Mouse (Mus musculus) myocyte (in vitro differentiated cells): Measurements from ENCODE around the gene Scamp4. TPM values are rescaled to one million over a fixed set of nuclear protein-coding genes. Genes with fewer than 3 reads are reported as not detected.

Experiments used
- H3K27me3 ChIP-seq: one replicate; pipeline ENCODE4 v1.6.1; 2011; ENCODE audit not compliant: control insufficient read depth, insufficient read depth, insufficient read length
- H3K36me3 ChIP-seq: one replicate; pipeline ENCODE4 v1.6.1; 2011; ENCODE audit not compliant: control insufficient read depth, insufficient read depth
- H3K4me2 ChIP-seq: one replicate; pipeline ENCODE4 v1.6.1; 2011; ENCODE audit warnings: low read depth, control low read depth
- H3K4me3 ChIP-seq: one replicate; pipeline ENCODE4 v1.5.1; 2011; ENCODE audit warnings: mild to moderate bottlenecking, control low read depth, moderate library complexity
- H3K79me2 ChIP-seq: one replicate; pipeline ENCODE4 v1.6.1; 2011; ENCODE audit not compliant: control insufficient read depth, insufficient read depth
- H3ac ChIP-seq: one replicate; pipeline ENCODE4 v1.6.1; 2011; ENCODE audit not compliant: control insufficient read depth, insufficient read length
- CEBPB ChIP-seq: IDR thresholded peaks from 2 replicates; pipeline ENCODE4 v1.6.1; 2011; ENCODE audit warnings: mild to moderate bottlenecking, moderate library complexity; ENCODE audit not compliant: poor library complexity, insufficient read depth, severe bottlenecking
- E2F4 ChIP-seq: IDR thresholded peaks from one replicate; pipeline ENCODE4 v1.6.1; 2011; ENCODE audit warnings: mild to moderate bottlenecking, control low read depth, moderate library complexity; ENCODE audit not compliant: insufficient read depth
- MAX ChIP-seq: IDR thresholded peaks from one replicate; pipeline ENCODE4 v1.6.1; 2011; ENCODE audit warnings: low read depth, mild to moderate bottlenecking, control low read depth
- MYOD1 ChIP-seq, 3 experiments: IDR thresholded peaks; one replicate each; pipeline ENCODE4 v1.6.1; 2011; ENCODE audit warnings: control low read depth in 2 of 3, low read depth in 2 of 3, mild to moderate bottlenecking in 2 of 3, moderate library complexity in 1 of 3; ENCODE audit not compliant: insufficient read length in 2 of 3, control insufficient read depth in 1 of 3
- MYOG ChIP-seq, 3 experiments: IDR thresholded peaks; one replicate each; pipeline ENCODE4 v1.6.1; 2011; ENCODE audit warnings: control low read depth in 2 of 3, low read depth in 2 of 3, mild to moderate bottlenecking in 2 of 3; ENCODE audit not compliant: insufficient read length in 2 of 3, control insufficient read depth in 1 of 3, insufficient read depth in 1 of 3
- POLR2A ChIP-seq: IDR thresholded peaks from one replicate; pipeline ENCODE4 v1.6.1; 2011; ENCODE audit warnings: low read depth, mild to moderate bottlenecking, control low read depth, moderate library complexity; ENCODE audit not compliant: insufficient read length
- POLR2AphosphoS2 ChIP-seq: IDR thresholded peaks from one replicate; pipeline ENCODE4 v1.6.1; 2011; ENCODE audit warnings: low read depth, control low read depth; ENCODE audit not compliant: insufficient read length
- REST ChIP-seq: IDR thresholded peaks from one replicate; pipeline ENCODE4 v1.6.1; 2011; ENCODE audit warnings: mild to moderate bottlenecking, control low read depth, moderate library complexity; ENCODE audit not compliant: insufficient read depth, insufficient read length
- SRF ChIP-seq: IDR thresholded peaks from one replicate; pipeline ENCODE4 v1.6.1; 2011; ENCODE audit warnings: low read depth; ENCODE audit not compliant: control insufficient read depth, insufficient read length
- TCF12 ChIP-seq: IDR thresholded peaks from one replicate; pipeline ENCODE4 v1.6.1; 2011; ENCODE audit warnings: mild to moderate bottlenecking, control low read depth; ENCODE audit not compliant: poor library complexity, insufficient read depth, severe bottlenecking
- TCF3 ChIP-seq: IDR thresholded peaks from one replicate; pipeline ENCODE4 v1.6.1; 2011; ENCODE audit warnings: low read depth, control low read depth; ENCODE audit not compliant: insufficient read length
- USF1 ChIP-seq: IDR thresholded peaks from one replicate; pipeline ENCODE4 v1.6.1; 2011; ENCODE audit warnings: low read depth, mild to moderate bottlenecking, control low read depth, moderate library complexity
- polyA plus RNA-seq: library from polyadenylated mRNA; unstranded; fragments of >200 nt; fragmentation: generic; extraction: Trizol; gene quantifications from one replicate; pipeline ENCODE4 v1.2.1, GENCODE M21; 2012; ENCODE audit warnings: missing spikeins

Gene Scamp4
- polyA plus RNA-seq, 1 experiment, result 141 TPM

GRCm38 (mm10) chr10:80650392-80650791 is 47.7 kb downstream of the Scamp4 start:
- H3K4me2 ChIP-seq, result no peak overlapping the region
- peaks cover 12% of the 10 kb centered on the region for H3K79me2 ChIP-seq
- TF ChIP-seq POLR2AphosphoS2, result no peak
- TF ChIP-seq MAX, result no peak
- no peak for TF ChIP-seq TCF3
- TF ChIP-seq TCF12, result no peak
- TF ChIP-seq MYOG (IDR thresholded peaks at IDR 0.05; ENCODE audit: control insufficient read depth in 1 of 3, insufficient read depth in 1 of 3, insufficient read length in 2 of 3, low read depth in 2 of 3), result no peak
- TF ChIP-seq REST, result no peak
- no peak for TF ChIP-seq E2F4
- TF ChIP-seq POLR2A, result no peak
- TF ChIP-seq MYOD1 (IDR thresholded peaks at IDR 0.05; ENCODE audit: control insufficient read depth in 1 of 3, insufficient read length in 2 of 3, low read depth in 2 of 3), result no peak
- no peak for TF ChIP-seq SRF
- TF ChIP-seq CEBPB, result no peak
- TF ChIP-seq USF1, result no peak
- H3K36me3 ChIP-seq, result no peaks in the 10 kb centered on the region
- no peak overlapping the region for H3ac ChIP-seq
- no peak overlapping the region for H3K4me3 ChIP-seq
- H3K27me3 ChIP-seq, result no peaks in the 10 kb centered on the region

- no peaks in the 10 kb centered on the region for H3K36me3 ChIP-seq
- H3K27me3 ChIP-seq, result no peaks in the 10 kb centered on the region
- peak overlapping the region; percentile 31 for H3K4me2 ChIP-seq
- H3K79me2 ChIP-seq, result peaks cover 18% of the 10 kb centered on the region
- TF ChIP-seq CEBPB (no peak), TCF12 (no peak), USF1 (no peak), MYOD1 (IDR thresholded peaks at IDR 0.05; ENCODE audit: control insufficient read depth in 1 of 3, insufficient read length in 2 of 3, low read depth in 2 of 3) (no peak), SRF (no peak), MYOG (IDR thresholded peaks at IDR 0.05; ENCODE audit: control insufficient read depth in 1 of 3, insufficient read depth in 1 of 3, insufficient read length in 2 of 3, low read depth in 2 of 3) (no peak), E2F4 (no peak), REST (no peak), POLR2A (no peak), MAX (no peak), TCF3 (no peak), POLR2AphosphoS2 (no peak)
- no peak overlapping the region for H3ac ChIP-seq
- no peak overlapping the region for H3K4me3 ChIP-seq
Measured at GRCm38 (mm10) chr10:80653156-80653720, 50.6 kb downstream of the Scamp4 start.

- Histone ChIP-seq H3ac (no peak overlapping the region), H3K36me3 (no peaks in the 10 kb centered on the region), H3K27me3 (no peaks in the 10 kb centered on the region), H3K79me2 (peaks cover 18% of the 10 kb centered on the region), H3K4me2 (peak overlapping the region; percentile 84), H3K4me3 (peak overlapping the region; percentile 35)
- TF ChIP-seq REST (no peak), CEBPB (no peak), USF1 (no peak), SRF (no peak), MAX (no peak), POLR2A (no peak), POLR2AphosphoS2 (no peak), TCF12 (no peak), MYOD1 (IDR thresholded peaks at IDR 0.05; ENCODE audit: control insufficient read depth in 1 of 3, insufficient read length in 2 of 3, low read depth in 2 of 3) (no peak), TCF3 (no peak), MYOG (IDR thresholded peaks at IDR 0.05; ENCODE audit: control insufficient read depth in 1 of 3, insufficient read depth in 1 of 3, insufficient read length in 2 of 3, low read depth in 2 of 3) (no peak), E2F4 (no peak)
Measured at GRCm38 (mm10) chr10:80654866-80655265, 52.2 kb downstream of the Scamp4 start.

GRCm38 (mm10) chr10:80655406-80656129 is 52.9 kb downstream of the Scamp4 start:
- H3ac ChIP-seq, result peak overlapping the region; percentile 97
- TF ChIP-seq MYOG (IDR thresholded peaks at IDR 0.05; ENCODE audit: control insufficient read depth in 1 of 3, insufficient read depth in 1 of 3, insufficient read length in 2 of 3, low read depth in 2 of 3) (no peak), TCF12 (no peak), POLR2A (no peak), E2F4 (no peak), CEBPB (no peak), USF1 (no peak), MYOD1 (IDR thresholded peaks at IDR 0.05; ENCODE audit: control insufficient read depth in 1 of 3, insufficient read length in 2 of 3, low read depth in 2 of 3) (no peak), REST (no peak), TCF3 (no peak), POLR2AphosphoS2 (no peak), MAX (no peak)
- peak overlapping the region; percentile 84 for H3K4me2 ChIP-seq
- no peaks in the 10 kb centered on the region for H3K36me3 ChIP-seq
- peak overlapping the region; percentile 35 for H3K4me3 ChIP-seq
- peaks cover 18% of the 10 kb centered on the region for H3K79me2 ChIP-seq
- H3K27me3 ChIP-seq, result no peaks in the 10 kb centered on the region
